Mouse (Mus musculus) kidney, adult 2 months (tissue): ENCODE results near the gene Sde2. TPM values are rescaled to one million over a fixed set of nuclear protein-coding genes. Genes with fewer than 3 reads are reported as not detected.
"Not testable (repeated sequence)": the region's sequence is repeated elsewhere in the genome, so short reads cannot be mapped to it uniquely, and the experiment has no call there.

Experiments used
- DNase-seq: peaks from one replicate; pipeline ENCODE4 v3.0.0; 2021
- H3K27ac ChIP-seq: fragments of 200-500 bp; 2 replicates; pipeline ENCODE4 v1.5.1; 2012; ENCODE audit warnings: low read depth, low read length, control low read depth, inconsistent platforms; ENCODE audit not compliant: insufficient read depth
- H3K27me3 ChIP-seq: fragments of 200-500 bp; replicated peaks from 2 replicates; pipeline ENCODE4 v1.6.1; 2012; ENCODE audit warnings: mild to moderate bottlenecking, moderate library complexity, low read length, inconsistent platforms; ENCODE audit not compliant: control insufficient read depth, insufficient read depth
- H3K36me3 ChIP-seq: fragments of 200-500 bp; 2 replicates; pipeline ENCODE4 v1.6.1; 2012; ENCODE audit warnings: mild to moderate bottlenecking, moderate library complexity, low read length, inconsistent platforms; ENCODE audit not compliant: control insufficient read depth, insufficient read depth
- H3K4me1 ChIP-seq: fragments of 200-500 bp; 2 replicates; pipeline ENCODE4 v1.6.1; 2011; ENCODE audit warnings: low read length; ENCODE audit not compliant: control insufficient read depth, insufficient read depth
- H3K4me3 ChIP-seq: fragments of 200-500 bp; 2 replicates; pipeline ENCODE4 v1.5.1; 2011; ENCODE audit warnings: mild to moderate bottlenecking, low read depth, low read length, control low read depth; ENCODE audit not compliant: insufficient read depth
- CTCF ChIP-seq: fragments of 200-500 bp; conservative IDR thresholded peaks from 2 replicates; pipeline ENCODE4 v1.5.1; 2011; ENCODE audit warnings: low read depth, mild to moderate bottlenecking, control low read depth, low read length, moderate library complexity, mixed read lengths; ENCODE audit not compliant: insufficient read depth, insufficient read length
- POLR2A ChIP-seq: fragments of 200-500 bp; IDR thresholded peaks from one replicate; pipeline ENCODE4 v1.6.1; 2011; ENCODE audit warnings: low read depth, low read length, control low read depth
- WGBS: fragments of 180-500 bp; shearing (Covaris S2); methylation state at CpG from one replicate; pipeline ENCODE4 v1.1.7; 2018; 5-methylcytosine and 5-hydroxymethylcytosine counted together
- polyA plus RNA-seq: library from polyadenylated mRNA; depleted of rRNA; stranded (reverse); fragments of >200 nt; gene quantifications from 2 replicates; pipeline ENCODE4 v1.2.3, GENCODE M21; 2012

Gene Sde2
- polyA plus RNA-seq, 1 experiment = 8.4 TPM

- no peak overlapping the region for H3K4me3 ChIP-seq
Observed at GRCm38 (mm10) chr1:180888556-180889042, 37.7 kb downstream of the Sde2 start.

DNA sequence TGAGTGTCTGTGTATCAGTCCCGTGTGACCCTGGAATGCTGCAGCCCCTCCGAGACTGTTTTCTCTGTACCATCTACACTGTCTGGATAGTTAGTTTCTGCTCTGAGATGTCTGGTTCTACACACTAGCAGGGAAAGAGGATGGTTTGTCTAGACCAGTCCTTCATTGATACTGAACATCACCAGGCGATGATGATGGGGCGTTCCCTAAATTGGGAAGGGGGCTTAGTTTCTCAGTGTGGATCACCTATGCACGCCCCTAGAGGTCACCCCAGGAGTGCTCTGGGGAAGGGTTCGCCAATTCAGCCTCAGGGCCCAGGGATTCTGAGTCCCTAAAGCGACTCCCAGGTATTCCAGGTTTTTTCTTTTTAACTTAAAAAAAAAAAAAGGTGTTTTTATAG lies 38.2 kb downstream of the Sde2 start:
- DNase-seq = no peak
- H3K4me1 ChIP-seq = no peaks in the 10 kb centered on the region
- no peak overlapping the region for H3K4me3 ChIP-seq
- H3K27me3 ChIP-seq = no peaks in the 10 kb centered on the region
- TF ChIP-seq CTCF (no peak), POLR2A (no peak)
- 71% methylated on average over 7 of the region's 7 CpGs for WGBS
- no peaks in the 10 kb centered on the region for H3K36me3 ChIP-seq
- no peak overlapping the region for H3K27ac ChIP-seq

More at GRCm38 (mm10) chr1:180888556-180889042, 37.7 kb downstream of the Sde2 start:
- TF ChIP-seq POLR2A (no peak), CTCF (no peak)
- Histone ChIP-seq H3K27me3 (no peaks in the 10 kb centered on the region), H3K4me1 (no peaks in the 10 kb centered on the region), H3K27ac (no peak overlapping the region), H3K36me3 (no peaks in the 10 kb centered on the region)
- peak; percentile 90 for DNase-seq
- WGBS = 16% methylated on average over 13 of the region's 13 CpGs

GRCm38 (mm10) chr1:180889841-180890240 lies 38.9 kb downstream of the Sde2 start:
- WGBS = 74% methylated on average over 6 of the region's 6 CpGs

DNA sequence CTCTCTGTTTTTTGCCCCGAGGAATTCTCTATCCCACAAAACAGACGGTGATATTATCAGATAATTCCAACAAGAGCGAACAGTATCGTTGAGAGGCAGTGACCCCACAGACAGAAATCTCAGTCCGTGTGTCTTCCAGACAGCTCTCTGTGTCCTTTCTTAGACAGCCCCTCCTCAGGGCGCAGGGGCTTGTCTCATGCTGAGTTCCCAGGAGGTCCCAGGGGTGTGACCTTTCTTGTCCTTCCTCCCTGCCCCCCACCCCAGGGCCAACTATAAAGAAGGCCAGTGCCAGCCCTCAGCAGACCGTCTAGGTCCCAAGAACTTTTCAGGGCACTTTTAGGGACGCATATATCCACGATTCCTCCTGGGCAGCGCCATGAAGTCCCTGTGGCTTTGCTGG lies 41.9 kb downstream of the Sde2 start, which contains the start of gene Lefty2:
Gene Lefty2, plus strand, starts transcription at position 301 of the 400 bp plus-strand sequence.
- no peak for DNase-seq
- no peaks in the 10 kb centered on the region for H3K27me3 ChIP-seq
- WGBS = 66% methylated on average over 10 of the region's 10 CpGs
- H3K4me3 ChIP-seq = no peak within 1 kb of the TSS
- H3K27ac ChIP-seq = no peak within 1 kb of the TSS
- TF ChIP-seq CTCF = no peak
- TF ChIP-seq POLR2A = no peak
- H3K36me3 ChIP-seq = no peaks in the 10 kb centered on the region
- no peaks in the 10 kb centered on the region for H3K4me1 ChIP-seq

More at GRCm38 (mm10) chr1:180889841-180890240, 38.9 kb downstream of the Sde2 start:
- no peaks in the 10 kb centered on the region for H3K36me3 ChIP-seq
- H3K27me3 ChIP-seq = no peaks in the 10 kb centered on the region
- H3K4me1 ChIP-seq = no peaks in the 10 kb centered on the region
- no peak overlapping the region for H3K4me3 ChIP-seq
- no peak for DNase-seq
- no peak overlapping the region for H3K27ac ChIP-seq
- no peak for TF ChIP-seq POLR2A
- TF ChIP-seq CTCF = 0 out of 2 replicates have a peak, but pooled peaks have one; percentile 22

DNA sequence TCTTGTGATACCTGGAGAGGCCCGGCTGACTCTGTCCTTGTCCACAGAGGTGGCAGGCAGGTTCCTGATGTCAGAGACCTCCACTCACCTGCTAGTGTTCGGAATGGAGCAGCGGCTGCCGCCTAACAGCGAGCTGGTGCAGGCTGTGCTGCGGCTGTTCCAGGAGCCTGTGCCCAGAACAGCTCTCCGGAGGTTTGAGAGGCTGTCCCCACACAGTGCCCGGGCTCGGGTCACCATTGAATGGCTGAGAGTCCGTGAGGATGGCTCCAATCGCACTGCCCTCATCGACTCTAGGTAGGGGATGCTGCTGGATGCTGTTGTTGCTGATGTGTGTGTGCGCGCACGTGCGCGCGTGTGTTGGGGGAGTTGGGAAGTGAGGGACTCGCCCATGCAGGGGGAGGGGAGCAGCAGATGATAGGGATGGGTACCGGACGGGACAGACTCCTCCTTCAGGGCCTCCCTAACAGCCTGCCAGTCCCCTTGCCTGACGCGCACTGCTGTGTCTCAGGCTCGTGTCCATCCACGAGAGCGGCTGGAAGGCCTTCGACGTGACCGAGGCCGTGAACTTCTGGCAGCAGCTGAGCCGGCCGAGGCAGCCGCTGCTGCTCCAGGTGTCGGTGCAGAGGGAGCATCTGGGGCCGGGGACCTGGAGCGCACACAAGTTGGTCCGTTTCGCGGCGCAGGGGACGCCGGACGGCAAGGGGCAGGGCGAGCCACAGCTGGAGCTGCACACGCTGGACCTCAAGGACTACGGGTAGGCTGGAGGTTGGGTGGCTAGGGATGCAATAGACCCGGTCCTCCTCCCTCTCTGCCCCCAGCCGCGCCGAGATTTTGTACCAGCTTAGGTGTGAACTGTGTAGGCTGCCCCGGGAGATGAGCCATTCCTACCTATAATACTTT lies 43.4 kb downstream of the Sde2 start:
- not testable (repeated sequence) for H3K27ac ChIP-seq, DNase-seq, H3K36me3 ChIP-seq, H3K27me3 ChIP-seq, H3K4me1 ChIP-seq, H3K4me3 ChIP-seq
- 6% methylated on average over 51 of the region's 51 CpGs for WGBS

- no peaks in the 10 kb centered on the region for H3K27me3 ChIP-seq
- no peaks in the 10 kb centered on the region for H3K36me3 ChIP-seq
- peaks cover 4% of the 10 kb centered on the region; the same call in 1 of the 2 replicates for H3K4me1 ChIP-seq
- no peak overlapping the region for H3K4me3 ChIP-seq
- no peak overlapping the region for H3K27ac ChIP-seq
- WGBS = 3% methylated on average over 4 of the region's 4 CpGs
- peak; percentile 71 for DNase-seq
- TF ChIP-seq CTCF = peak; percentile 42
- TF ChIP-seq POLR2A = no peak
Observed at GRCm38 (mm10) chr1:180901107-180901506, 50.2 kb downstream of the Sde2 start.

DNA sequence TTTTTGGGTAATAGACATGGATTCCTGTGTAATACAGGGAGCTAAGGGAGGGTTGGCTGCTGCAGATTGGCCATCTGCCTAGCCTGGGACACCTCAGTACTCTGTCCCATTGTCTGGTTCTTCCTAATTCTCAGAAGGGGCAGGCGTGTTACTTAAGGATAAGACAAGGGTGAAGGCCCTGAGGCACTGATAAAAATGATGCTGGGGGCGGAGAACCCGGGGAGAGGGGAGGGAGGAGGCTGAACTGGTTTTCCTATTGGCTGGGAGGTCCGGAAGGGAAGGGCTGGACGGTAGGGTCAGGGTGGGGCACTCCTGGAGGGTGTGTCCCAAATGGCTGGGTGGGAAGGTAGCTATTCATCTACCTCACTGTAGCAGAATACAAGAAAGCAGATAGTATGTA lies 52.0 kb downstream of the Sde2 start:
- H3K27ac ChIP-seq = no peak overlapping the region
- no peak for DNase-seq
- H3K36me3 ChIP-seq = no peaks in the 10 kb centered on the region; the same call in none of the 2 replicates
- TF ChIP-seq POLR2A = no peak
- TF ChIP-seq CTCF = no peak
- no peak overlapping the region for H3K4me3 ChIP-seq
- WGBS = 54% methylated on average over 5 of the region's 5 CpGs
- no peaks in the 10 kb centered on the region for H3K27me3 ChIP-seq
- peaks cover 4% of the 10 kb centered on the region; the same call in 1 of the 2 replicates for H3K4me1 ChIP-seq
